ENCODE assay signal across 8 mouse cellular contexts in the genomic region with DNA sequence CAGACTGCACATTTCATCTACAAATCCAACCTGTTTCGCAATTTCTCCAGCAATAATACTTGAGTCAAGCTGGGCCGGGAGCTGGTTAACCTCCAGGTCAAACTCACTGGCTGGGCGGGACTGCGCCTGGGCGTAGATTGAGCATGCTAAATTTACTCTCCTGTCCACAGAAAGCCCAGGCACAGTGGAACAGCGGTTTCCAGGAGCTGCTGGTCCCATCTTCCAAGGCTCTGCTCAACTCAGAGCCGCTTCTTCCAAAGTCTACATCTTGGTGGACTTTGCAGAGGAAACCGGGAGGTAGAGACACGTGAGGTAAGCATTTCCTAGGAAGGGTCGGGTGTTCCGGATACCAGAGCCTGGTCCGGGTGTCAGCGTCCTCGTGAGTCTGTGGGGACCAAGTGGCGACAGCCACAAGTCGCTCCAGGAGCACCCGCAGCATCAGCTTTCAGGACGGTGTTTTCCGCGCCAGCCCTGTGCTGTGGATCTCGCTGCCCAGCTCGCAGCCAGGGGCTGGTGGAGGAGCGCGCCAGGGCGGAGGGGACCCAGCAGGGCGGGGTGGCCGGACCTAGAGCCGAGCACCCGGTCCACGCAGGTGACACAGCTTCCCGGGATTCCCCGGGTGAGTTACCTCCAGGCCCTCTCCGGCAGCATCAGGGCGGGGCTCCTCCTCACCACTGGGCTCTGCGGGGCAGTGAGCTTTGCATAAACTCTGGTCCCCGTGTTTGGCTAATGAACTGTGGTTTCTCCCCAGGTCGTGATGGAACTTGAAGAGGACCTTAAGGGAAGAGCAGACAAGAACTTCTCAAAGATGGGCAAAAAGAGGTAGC. TPM values are rescaled to one million over a fixed set of nuclear protein-coding genes. Genes with fewer than 3 reads are reported as not detected.
A peak's percentile ranks its signal among the peaks of the same experiment; 100 is the strongest.
DNase-seq lines count a peak whose midpoint lies in the region; ATAC-seq and TF ChIP-seq lines count a peak whose summit lies in the region.

A gene (plus strand): TSS at position 167 of the 827 bp plus-strand sequence.

- peak within 1 kb of the TSS; percentile 79 for H3K4me3 ChIP-seq in E14TG2a.4 (replicated peaks; ENCODE audit: low read length)
- H3K4me3 ChIP-seq in forebrain, embryonic 11.5 days (ENCODE audit: low read depth, low read length), result peak within 1 kb of the TSS; percentile 41
- H3K4me3 ChIP-seq in lung, embryonic 15.5 days, result peak within 1 kb of the TSS; percentile 37

- intact Hi-C loops in heart, postnatal 10 days (cut with DNase I), result no loop called here

- no peak for TF ChIP-seq CTCF in E14TG2a.4 (conservative IDR thresholded peaks at IDR 0.05; ENCODE audit: low read length)

- no peaks in the 10 kb centered on the region for H3K9me3 ChIP-seq in E14TG2a.4 (ENCODE audit: low read length)
- H3K9me3 ChIP-seq in forebrain, embryonic 11.5 days (ENCODE audit: control insufficient read depth, low read length), result no peaks in the 10 kb centered on the region
- no peaks in the 10 kb centered on the region for H3K9me3 ChIP-seq in lung, embryonic 15.5 days

- H3K9ac ChIP-seq in forebrain, embryonic 11.5 days (ENCODE audit: low read length), result peak within 1 kb of the TSS; percentile 58
- peak within 1 kb of the TSS; percentile 24; the same call in 1 of the 2 replicates for H3K9ac ChIP-seq in lung, embryonic 15.5 days

- peaks cover 10% of the 10 kb centered on the region; the same call in 1 of the 2 replicates for H3K4me1 ChIP-seq in E14TG2a.4 (replicated peaks; ENCODE audit: low read depth, low read length)
- H3K4me1 ChIP-seq in forebrain, embryonic 11.5 days (replicated peaks; ENCODE audit: control insufficient read depth, insufficient read depth, low read length), result no peaks in the 10 kb centered on the region
- H3K4me1 ChIP-seq in lung, embryonic 15.5 days, result peaks cover 7% of the 10 kb centered on the region; the same call in 1 of the 2 replicates

- H3K27ac ChIP-seq in forebrain, embryonic 11.5 days (ENCODE audit: low read depth, low read length), result no peak within 1 kb of the TSS
- no peak within 1 kb of the TSS for H3K27ac ChIP-seq in lung, embryonic 15.5 days

- peak within 1 kb of the TSS; percentile 81 for H3K4me2 ChIP-seq in forebrain, embryonic 11.5 days (ENCODE audit: low read depth, low read length, severe bottlenecking)
- H3K4me2 ChIP-seq in lung, embryonic 15.5 days, result peak within 1 kb of the TSS; percentile 80

- peak; percentile 91 for ATAC-seq in forebrain, embryonic 11.5 days (replicated peaks; ENCODE audit: low FRiP score)
- peak; percentile 52; the same call in 1 of the 2 replicates for ATAC-seq in lung, embryonic 15.5 days (ENCODE audit: borderline replicate concordance, extremely low read depth, low FRiP score, low TSS enrichment)
- ATAC-seq in neutrophil, adult 5-6 weeks (ENCODE audit: extremely low read depth, insufficient number of reproducible peaks, low FRiP score, poor library complexity, severe bottlenecking), result peak; percentile 71

- H3K27me3 ChIP-seq in E14TG2a.4 (ENCODE audit: insufficient read depth, low read length), result peaks cover 20% of the 10 kb centered on the region
- H3K27me3 ChIP-seq in forebrain, embryonic 11.5 days (ENCODE audit: control insufficient read depth, insufficient read depth, low read length), result no peaks in the 10 kb centered on the region
- H3K27me3 ChIP-seq in lung, embryonic 15.5 days, result no peaks in the 10 kb centered on the region

- no peaks in the 10 kb centered on the region for H3K36me3 ChIP-seq in E14TG2a.4 (ENCODE audit: insufficient read depth, low read length)
- no peaks in the 10 kb centered on the region for H3K36me3 ChIP-seq in forebrain, embryonic 11.5 days (ENCODE audit: control insufficient read depth, insufficient read depth, low read length)
- H3K36me3 ChIP-seq in lung, embryonic 15.5 days, result no peaks in the 10 kb centered on the region

- WGBS in forebrain, embryonic 11.5 days, result 7% methylated on average over 37 of the region's 37 CpGs
- 5% methylated on average over 37 of the region's 37 CpGs for WGBS in lung, embryonic 15.5 days

- DNase-seq in adrenal gland, adult 8-10 months, result peak; percentile 52
- peak; percentile 59 for DNase-seq in forebrain, embryonic 11.5 days (ENCODE audit: low spot score)
- DNase-seq in heart, postnatal 10 days, result peak; percentile 29 to 30
- peak; percentile 73 to 84 for DNase-seq in kidney, postnatal 36 days
- peak; percentile 42 for DNase-seq in thymus, postnatal 4 days

RNA-seq across cellular contexts. Expression of the gene that starts here (rescaled TPM):
- 100 to 1,000 TPM in 1 of 4 experiments, 10 to 100 TPM in 3; 41.8 to 110 (median 72.3) TPM for total RNA-seq in adrenal gland, adult 8-10 months (2022)
- polyA plus RNA-seq in forebrain, embryonic 11.5 days (2014; fragmentation: Nextera tagmentation; extraction: Ambion mirVana), result 0.29 and 0.68 TPM in 2 replicates
- 1 to 10 TPM; 8.6 to 8.9 TPM for total RNA-seq in heart, postnatal 10 days (2021)
- polyA plus RNA-seq in lung, embryonic 15.5 days (2015; fragmentation: Nextera tagmentation; extraction: Ambion mirVana), result 1.5 and 1.6 TPM in 2 replicates
- total RNA-seq in neutrophil, adult 5-6 weeks (2017), result 0.98 and 2.8 TPM in 2 replicates

Comparison
In these comparisons a context has a peak if more than half of its experiments do, and no peak if none do; other contexts are left out.
1. RNA of the gene that starts here (total RNA-seq): 41.8 to 110 TPM in adrenal gland, adult 8-10 months; 8.6 to 8.9 TPM in heart, postnatal 10 days and 0.98 to 2.8 TPM in neutrophil, adult 5-6 weeks; every median in the first group is over 4 times any median in the second.
2. Peak in DNase-seq, ATAC-seq, H3K4me3 ChIP-seq, H3K9ac ChIP-seq and H3K4me2 ChIP-seq in forebrain, embryonic 11.5 days; RNA of the gene not detected or under 1 TPM.
3. Peak in every context shown above with its lines, with median percentiles within 50 percentile points of each other: H3K4me3 ChIP-seq, DNase-seq and ATAC-seq.